Mouse (Mus musculus): ENCODE results near the gene Chrd.
A peak's percentile ranks its signal among the peaks of the same experiment; 100 is the strongest.

Chrd gene

GRCm38 (mm10) chr16:20733731-20734730 lies 1.1 kb downstream of the Chrd start, which contains the start of gene Thpo:
Thpo (minus strand) TSS chr16:20734511.
- H3K36me3 ChIP-seq (ENCODE audit: control insufficient read depth, insufficient read depth, low read length, poor library complexity, severe bottlenecking), result no peaks in the 10 kb centered on the region
- no peak for DNase-seq (ENCODE audit: low read depth, low spot score)
- H3K27me3 ChIP-seq (ENCODE audit: control insufficient read depth, insufficient read depth, low read length, poor library complexity, severe bottlenecking), result peaks cover 2% of the 10 kb centered on the region

GRCm38 (mm10) chr16:20735651-20736050 lies 2.7 kb downstream of the Chrd start:
- peaks cover 2% of the 10 kb centered on the region for H3K27me3 ChIP-seq (ENCODE audit: control insufficient read depth, insufficient read depth, low read length, poor library complexity, severe bottlenecking)
- H3K36me3 ChIP-seq (ENCODE audit: control insufficient read depth, insufficient read depth, low read length, poor library complexity, severe bottlenecking), result no peaks in the 10 kb centered on the region
- DNase-seq (ENCODE audit: low read depth, low spot score), result no peak

GRCm38 (mm10) chr16:20736168-20736567 lies 3.2 kb downstream of the Chrd start:
- Histone ChIP-seq H3K27me3 (ENCODE audit: control insufficient read depth, insufficient read depth, low read length, poor library complexity, severe bottlenecking) (peaks cover 2% of the 10 kb centered on the region), H3K36me3 (ENCODE audit: control insufficient read depth, insufficient read depth, low read length, poor library complexity, severe bottlenecking) (no peaks in the 10 kb centered on the region)
- no peak for DNase-seq (ENCODE audit: low read depth, low spot score)

- no peak for DNase-seq (ENCODE audit: low read depth, low spot score)
- Histone ChIP-seq H3K36me3 (ENCODE audit: control insufficient read depth, insufficient read depth, low read length, poor library complexity, severe bottlenecking) (no peaks in the 10 kb centered on the region), H3K27me3 (ENCODE audit: control insufficient read depth, insufficient read depth, low read length, poor library complexity, severe bottlenecking) (peaks cover 2% of the 10 kb centered on the region)
Observed at GRCm38 (mm10) chr16:20736823-20737222, 3.9 kb downstream of the Chrd start.

- Histone ChIP-seq H3K36me3 (ENCODE audit: control insufficient read depth, insufficient read depth, low read length, poor library complexity, severe bottlenecking) (no peaks in the 10 kb centered on the region), H3K27me3 (ENCODE audit: control insufficient read depth, insufficient read depth, low read length, poor library complexity, severe bottlenecking) (no peaks in the 10 kb centered on the region)
- no peak for DNase-seq (ENCODE audit: low read depth, low spot score)
Observed at GRCm38 (mm10) chr16:20739845-20740244, 6.9 kb downstream of the Chrd start.

GRCm38 (mm10) chr16:20746641-20747040 lies 13.7 kb downstream of the Chrd start:
- DNase-seq (ENCODE audit: low read depth, low spot score), result no peak
- no peaks in the 10 kb centered on the region for H3K36me3 ChIP-seq (ENCODE audit: control insufficient read depth, insufficient read depth, low read length, poor library complexity, severe bottlenecking)
- H3K27me3 ChIP-seq (ENCODE audit: control insufficient read depth, insufficient read depth, low read length, poor library complexity, severe bottlenecking), result peaks cover 2% of the 10 kb centered on the region; the same call in 1 of the 2 replicates

- no peak for DNase-seq (ENCODE audit: low read depth, low spot score)
- H3K27me3 ChIP-seq (ENCODE audit: control insufficient read depth, insufficient read depth, low read length, poor library complexity, severe bottlenecking), result peaks cover 2% of the 10 kb centered on the region; the same call in 1 of the 2 replicates
- no peaks in the 10 kb centered on the region for H3K36me3 ChIP-seq (ENCODE audit: control insufficient read depth, insufficient read depth, low read length, poor library complexity, severe bottlenecking)
Observed at GRCm38 (mm10) chr16:20750518-20750917, 17.6 kb downstream of the Chrd start.

GRCm38 (mm10) chr16:20756052-20756451 lies 23.1 kb downstream of the Chrd start:
- no peak for DNase-seq (ENCODE audit: low read depth, low spot score)
- no peaks in the 10 kb centered on the region for H3K36me3 ChIP-seq (ENCODE audit: control insufficient read depth, insufficient read depth, low read length, poor library complexity, severe bottlenecking)
- no peaks in the 10 kb centered on the region for H3K27me3 ChIP-seq (ENCODE audit: control insufficient read depth, insufficient read depth, low read length, poor library complexity, severe bottlenecking)

GRCm38 (mm10) chr16:20757385-20757784 lies 24.5 kb downstream of the Chrd start:
- DNase-seq (ENCODE audit: low read depth, low spot score), result no peak
- Histone ChIP-seq H3K36me3 (ENCODE audit: control insufficient read depth, insufficient read depth, low read length, poor library complexity, severe bottlenecking) (no peaks in the 10 kb centered on the region), H3K27me3 (ENCODE audit: control insufficient read depth, insufficient read depth, low read length, poor library complexity, severe bottlenecking) (no peaks in the 10 kb centered on the region)

GRCm38 (mm10) chr16:20761681-20762080 lies 28.8 kb downstream of the Chrd start:
- no peaks in the 10 kb centered on the region for H3K27me3 ChIP-seq (ENCODE audit: control insufficient read depth, insufficient read depth, low read length, poor library complexity, severe bottlenecking)
- H3K36me3 ChIP-seq (ENCODE audit: control insufficient read depth, insufficient read depth, low read length, poor library complexity, severe bottlenecking), result no peaks in the 10 kb centered on the region
- peak; percentile 62 for DNase-seq (ENCODE audit: low read depth, low spot score)

- DNase-seq (ENCODE audit: low read depth, low spot score), result peak; percentile 71
- Histone ChIP-seq H3K36me3 (ENCODE audit: control insufficient read depth, insufficient read depth, low read length, poor library complexity, severe bottlenecking) (no peaks in the 10 kb centered on the region), H3K27me3 (ENCODE audit: control insufficient read depth, insufficient read depth, low read length, poor library complexity, severe bottlenecking) (no peaks in the 10 kb centered on the region)
Observed at GRCm38 (mm10) chr16:20765244-20765643, 32.3 kb downstream of the Chrd start.

GRCm38 (mm10) chr16:20775021-20775420 lies 42.1 kb downstream of the Chrd start:
- H3K36me3 ChIP-seq (ENCODE audit: control insufficient read depth, insufficient read depth, low read length, poor library complexity, severe bottlenecking), result no peaks in the 10 kb centered on the region
- DNase-seq (ENCODE audit: low read depth, low spot score), result no peak
- H3K27me3 ChIP-seq (ENCODE audit: control insufficient read depth, insufficient read depth, low read length, poor library complexity, severe bottlenecking), result no peaks in the 10 kb centered on the region

- Histone ChIP-seq H3K36me3 (ENCODE audit: control insufficient read depth, insufficient read depth, low read length, poor library complexity, severe bottlenecking) (no peaks in the 10 kb centered on the region), H3K27me3 (ENCODE audit: control insufficient read depth, insufficient read depth, low read length, poor library complexity, severe bottlenecking) (no peaks in the 10 kb centered on the region)
- no peak for DNase-seq (ENCODE audit: low read depth, low spot score)
Observed at GRCm38 (mm10) chr16:20779846-20780245, 46.9 kb downstream of the Chrd start.

GRCm38 (mm10) chr16:20781101-20781630 lies 48.2 kb downstream of the Chrd start:
- Histone ChIP-seq H3K27me3 (ENCODE audit: control insufficient read depth, insufficient read depth, low read length, poor library complexity, severe bottlenecking) (no peaks in the 10 kb centered on the region; the same call in 1 of the 2 replicates), H3K36me3 (ENCODE audit: control insufficient read depth, insufficient read depth, low read length, poor library complexity, severe bottlenecking) (no peaks in the 10 kb centered on the region)
- DNase-seq (ENCODE audit: low read depth, low spot score), result no peak

- no peak for DNase-seq (ENCODE audit: low read depth, low spot score)
- H3K36me3 ChIP-seq (ENCODE audit: control insufficient read depth, insufficient read depth, low read length, poor library complexity, severe bottlenecking), result no peaks in the 10 kb centered on the region
- H3K27me3 ChIP-seq (ENCODE audit: control insufficient read depth, insufficient read depth, low read length, poor library complexity, severe bottlenecking), result no peaks in the 10 kb centered on the region; the same call in 1 of the 2 replicates
Observed at GRCm38 (mm10) chr16:20783891-20784290, 51.0 kb downstream of the Chrd start.

Measured in splenic B cell, adult 2 months (primary cell).